Mouse (Mus musculus) lung, postnatal 0 days (tissue): ENCODE results near the gene Gm3625.
"Not testable (repeated sequence)": the region's sequence is repeated elsewhere in the genome, so short reads cannot be mapped to it uniquely, and the experiment has no call there.

Experiments used
- CTCF ChIP-seq: IDR thresholded peaks from 2 replicates; pipeline ENCODE4 v1.5.1; 2016; ENCODE audit warnings: antibody characterized with exemption, mild to moderate bottlenecking
- EP300 ChIP-seq: IDR thresholded peaks from 2 replicates; pipeline ENCODE4 v1.6.1; 2016; ENCODE audit warnings: antibody characterized with exemption, mild to moderate bottlenecking, control low read depth

- not testable (repeated sequence) for TF ChIP-seq CTCF, EP300
Measured at GRCm38 (mm10) chr12:4553704-4554103, 39.0 kb downstream of the Gm3625 start.
